Mouse (Mus musculus) bone marrow, adult 2 months (tissue): ENCODE results near the gene Aagab. TPM values are rescaled to one million over a fixed set of nuclear protein-coding genes. Genes with fewer than 3 reads are reported as not detected.

Experiments used
- H3K27ac ChIP-seq: fragments of 200-500 bp; 2 replicates; pipeline ENCODE4 v1.5.1; 2012; ENCODE audit warnings: low read depth, mild to moderate bottlenecking, control low read depth, inconsistent platforms, low read length; ENCODE audit not compliant: control insufficient read depth, poor library complexity, insufficient read depth
- H3K4me1 ChIP-seq: fragments of 200-500 bp; 2 replicates; pipeline ENCODE4 v1.6.1; 2011; ENCODE audit warnings: low read length; ENCODE audit not compliant: control insufficient read depth, insufficient read depth
- H3K4me3 ChIP-seq: fragments of 200-500 bp; replicated peaks from 2 replicates; pipeline ENCODE3; 2011; ENCODE audit warnings: mild to moderate bottlenecking, low read depth, low read length, control low read depth; ENCODE audit not compliant: control insufficient read depth
- CTCF ChIP-seq: fragments of 200-500 bp; IDR thresholded peaks from 2 replicates; pipeline ENCODE4 v1.5.1; 2011; ENCODE audit warnings: low read length, control low read depth; ENCODE audit not compliant: control insufficient read depth, insufficient read depth
- POLR2A ChIP-seq: fragments of 200-500 bp; IDR thresholded peaks from 2 replicates; pipeline ENCODE4 v1.6.1; 2011; ENCODE audit warnings: low read depth, mild to moderate bottlenecking, control low read depth, low read length, borderline replicate concordance; ENCODE audit not compliant: control insufficient read depth
- WGBS: fragments of 180-500 bp; shearing (Covaris S2); methylation state at CpG from one replicate; pipeline ENCODE4 v1.1.7; 2018; 5-methylcytosine and 5-hydroxymethylcytosine counted together
- polyA plus RNA-seq: library from polyadenylated mRNA; stranded (reverse); fragments of >200 nt; gene quantifications from 2 replicates; pipeline ENCODE4 v1.2.4, GENCODE M21; 2011; ENCODE audit warnings: low replicate concordance; ENCODE audit not compliant: missing spikeins, insufficient read depth, insufficient read length

The Aagab gene
- polyA plus RNA-seq, 1 experiment = 13.9 TPM

- H3K27ac ChIP-seq = no peak overlapping the region
- 55% methylated on average over 9 of the region's 9 CpGs for WGBS
- no peak for TF ChIP-seq POLR2A
- no peak for TF ChIP-seq CTCF
- H3K4me3 ChIP-seq = no peak overlapping the region
- H3K4me1 ChIP-seq = peaks cover 2% of the 10 kb centered on the region
Measured at GRCm38 (mm10) chr9:63647581-63648519, 45.4 kb downstream of the Aagab start.

- H3K27ac ChIP-seq = no peak overlapping the region
- WGBS = 84% methylated on average over 9 of the region's 9 CpGs
- no peak overlapping the region for H3K4me3 ChIP-seq
- TF ChIP-seq CTCF (no peak), POLR2A (no peak)
- peaks cover 2% of the 10 kb centered on the region; the same call in 1 of the 2 replicates for H3K4me1 ChIP-seq
Measured at GRCm38 (mm10) chr9:63648520-63648918, 46.1 kb downstream of the Aagab start.

- H3K27ac ChIP-seq = no peak overlapping the region
- WGBS = 77% methylated on average over 8 of the region's 8 CpGs
- H3K4me1 ChIP-seq = no peaks in the 10 kb centered on the region
- TF ChIP-seq POLR2A = no peak
- TF ChIP-seq CTCF = peak; percentile 46
- no peak overlapping the region for H3K4me3 ChIP-seq
Measured at GRCm38 (mm10) chr9:63649841-63650545, 47.5 kb downstream of the Aagab start.

- H3K4me1 ChIP-seq = no peaks in the 10 kb centered on the region
- WGBS = 89% methylated on average over 14 of the region's 14 CpGs
- no peak overlapping the region for H3K4me3 ChIP-seq
- no peak overlapping the region for H3K27ac ChIP-seq
- TF ChIP-seq CTCF (no peak), POLR2A (no peak)
Measured at GRCm38 (mm10) chr9:63650905-63651304, 48.4 kb downstream of the Aagab start.

GRCm38 (mm10) chr9:63651594-63651993, 49.1 kb downstream of the Aagab start:
- 88% methylated on average over 11 of the region's 11 CpGs for WGBS

GRCm38 (mm10) chr9:63653666-63654065, 51.2 kb downstream of the Aagab start:
- TF ChIP-seq CTCF = no peak
- no peak for TF ChIP-seq POLR2A
- no peak overlapping the region for H3K4me3 ChIP-seq
- no peak overlapping the region for H3K27ac ChIP-seq
- H3K4me1 ChIP-seq = no peaks in the 10 kb centered on the region
- 69% methylated on average over 7 of the region's 7 CpGs for WGBS

More at GRCm38 (mm10) chr9:63651594-63651993, 49.1 kb downstream of the Aagab start:
- no peak overlapping the region for H3K27ac ChIP-seq
- no peak overlapping the region for H3K4me3 ChIP-seq
- no peaks in the 10 kb centered on the region for H3K4me1 ChIP-seq
- TF ChIP-seq POLR2A (no peak), CTCF (no peak)

- Histone ChIP-seq H3K27ac (no peak overlapping the region), H3K4me3 (no peak overlapping the region), H3K4me1 (no peaks in the 10 kb centered on the region)
- TF ChIP-seq POLR2A (no peak), CTCF (no peak)
- WGBS = 86% methylated on average over 8 of the region's 8 CpGs
Measured at GRCm38 (mm10) chr9:63654575-63654974, 52.1 kb downstream of the Aagab start.

- TF ChIP-seq CTCF (no peak), POLR2A (no peak)
- no peak overlapping the region for H3K27ac ChIP-seq
- 83% methylated on average over 1 of the region's 1 CpGs for WGBS
- H3K4me1 ChIP-seq = no peaks in the 10 kb centered on the region
- H3K4me3 ChIP-seq = no peak overlapping the region
Measured at GRCm38 (mm10) chr9:63655092-63655491, 52.6 kb downstream of the Aagab start.
